31 mouse cellular contexts compared by ENCODE assay signal in genomic region chr2:11194732-11195340, GRCm38 (mm10). TPM values are rescaled to one million over a fixed set of nuclear protein-coding genes. Genes with fewer than 3 reads are reported as not detected.
DNase-seq lines count a peak whose midpoint lies in the region; ATAC-seq lines count a peak whose summit lies in the region.
"Had no signal": no experiment of that assay in that cellular context is flagged by ENCODE, and none has a peak within 500 bp of the region (broad histone marks: within the 10 kb centered on the region; RNA-seq: fewer than 3 reads in every experiment).

No protein-coding gene starts in this region.

- no peak overlapping the region for H3K4me3 ChIP-seq in heart, embryonic 16.5 days (ENCODE audit: low read length)
- H3K4me3 ChIP-seq in heart, embryonic 12.5 days = no peak overlapping the region
- H3K4me3 ChIP-seq: embryonic facial prominence, embryonic 10.5 days; embryonic facial prominence, embryonic 15.5 days; forebrain, embryonic 12.5 days; intestine, embryonic 15.5 days; left cerebral cortex, adult 2 months; limb, embryonic 12.5 days had no signal

- no peak overlapping the region for H3K9ac ChIP-seq in heart, embryonic 16.5 days (ENCODE audit: low read length)
- no peak overlapping the region for H3K9ac ChIP-seq in heart, embryonic 12.5 days
- H3K9ac ChIP-seq: embryonic facial prominence, embryonic 15.5 days; forebrain, embryonic 12.5 days; hindbrain, embryonic 14.5 days; intestine, embryonic 15.5 days; limb, embryonic 12.5 days; liver, postnatal 0 days had no signal

- no peaks in the 10 kb centered on the region for H3K36me3 ChIP-seq in heart, embryonic 16.5 days (ENCODE audit: control insufficient read depth, insufficient read depth)
- no peaks in the 10 kb centered on the region for H3K36me3 ChIP-seq in heart, embryonic 12.5 days
- H3K36me3 ChIP-seq: embryonic facial prominence, embryonic 10.5 days; embryonic facial prominence, embryonic 15.5 days; forebrain, embryonic 12.5 days; intestine, embryonic 15.5 days; limb, embryonic 12.5 days had no signal

- no peaks in the 10 kb centered on the region for H3K4me1 ChIP-seq in heart, embryonic 16.5 days (ENCODE audit: control insufficient read depth, insufficient read depth, low read length)
- no peaks in the 10 kb centered on the region for H3K4me1 ChIP-seq in heart, embryonic 12.5 days (replicated peaks)
- H3K4me1 ChIP-seq: embryonic facial prominence, embryonic 15.5 days; forebrain, embryonic 12.5 days; intestine, embryonic 15.5 days; limb, embryonic 12.5 days had no signal

- ATAC-seq in heart, embryonic 16.5 days (replicated peaks; ENCODE audit: extremely low read depth, insufficient read depth, low FRiP score) = peak; percentile 49
- ATAC-seq in heart, embryonic 12.5 days (ENCODE audit: insufficient number of reproducible peaks, low FRiP score) = no peak
- ATAC-seq in activated CD4-positive, CD25-positive, alpha-beta regulatory T cell, adult 4 months = peak; percentile 48
- ATAC-seq: intestine, embryonic 15.5 days; liver, postnatal 0 days; lung, postnatal 0 days had no signal

- no peaks in the 10 kb centered on the region for H3K27me3 ChIP-seq in heart, embryonic 16.5 days (ENCODE audit: control insufficient read depth, insufficient read depth, low read length)
- H3K27me3 ChIP-seq in heart, embryonic 12.5 days (replicated peaks) = no peaks in the 10 kb centered on the region
- H3K27me3 ChIP-seq: embryonic facial prominence, embryonic 15.5 days; forebrain, embryonic 12.5 days; intestine, embryonic 15.5 days; limb, embryonic 12.5 days had no signal

- H3K27ac ChIP-seq in heart, embryonic 16.5 days (ENCODE audit: low read length) = peak overlapping the region; percentile 33; the same call in 1 of the 2 replicates
- no peak overlapping the region for H3K27ac ChIP-seq in heart, embryonic 12.5 days (ENCODE audit: poor library complexity, severe bottlenecking)
- H3K27ac ChIP-seq: embryonic facial prominence, embryonic 10.5 days; embryonic facial prominence, embryonic 15.5 days; forebrain, embryonic 12.5 days; hindbrain, embryonic 14.5 days; intestine, embryonic 15.5 days; left cerebral cortex, adult 2 months; limb, embryonic 12.5 days; macrophage; stomach, postnatal 0 days had no signal

- peak; percentile 88 for DNase-seq in CD4-positive helper T cell, adult 2 months (ENCODE audit: low read depth, low spot score)
- peak; percentile 62 for DNase-seq in thymus, postnatal 0 days (ENCODE audit: low spot score)
- DNase-seq in adrenal gland, postnatal 25 days = no peak
- DNase-seq in left cerebral cortex, adult 18-20 months (ENCODE audit: low spot score in 2 of 2) = no peak
- no peak for DNase-seq in kidney, adult 8-10 months
- DNase-seq: adrenal gland, adult 8-10 months; cerebellum, adult 8-10 months; cerebellum, postnatal 25 days; gastrocnemius, postnatal 25 days; heart, adult 18-20 months; heart, postnatal 10 days; kidney, adult 2 months; kidney, postnatal 10 days; liver, postnatal 0 days; retina, postnatal 1 day; right cerebral cortex, postnatal 25 days had no signal

- H3K9me3 ChIP-seq in heart, embryonic 16.5 days (replicated peaks; ENCODE audit: control insufficient read depth, low read length) = no peaks in the 10 kb centered on the region
- H3K9me3 ChIP-seq in heart, embryonic 12.5 days (replicated peaks) = no peaks in the 10 kb centered on the region
- H3K9me3 ChIP-seq: embryonic facial prominence, embryonic 10.5 days; embryonic facial prominence, embryonic 15.5 days; forebrain, embryonic 12.5 days; intestine, embryonic 15.5 days; limb, embryonic 12.5 days had no signal

- 66% methylated on average over 5 of the region's 5 CpGs for WGBS in heart, embryonic 16.5 days
- 67% methylated on average over 5 of the region's 5 CpGs for WGBS in heart, embryonic 12.5 days

- H3K4me2 ChIP-seq in heart, embryonic 16.5 days (ENCODE audit: low read depth, low read length) = no peak overlapping the region
- no peak overlapping the region for H3K4me2 ChIP-seq in heart, embryonic 12.5 days
- H3K4me2 ChIP-seq: embryonic facial prominence, embryonic 15.5 days; forebrain, embryonic 12.5 days; heart, embryonic 11.5 days; hindbrain, embryonic 14.5 days; intestine, embryonic 15.5 days; limb, embryonic 12.5 days; midbrain, embryonic 11.5 days had no signal

RNA-seq across cellular contexts. Expression of gene Prkcq, which starts 22.9 kb away (rescaled TPM):
- 3.1 and 5.9 TPM in 2 replicates for polyA plus RNA-seq in heart, embryonic 16.5 days (2015; fragmentation: Nextera tagmentation; extraction: Ambion mirVana)
- 1.1 and 1.5 TPM in 2 replicates for polyA plus RNA-seq in heart, embryonic 12.5 days (2016; fragmentation: Nextera tagmentation; extraction: Ambion mirVana)
- polyA plus RNA-seq in activated CD4-positive, CD25-positive, alpha-beta regulatory T cell, adult 4 months (2017; shearing (Covaris generic)) = 100 to 1,000 TPM; 118 to 125 TPM
- polyA plus RNA-seq in thymus, postnatal 0 days (2015; fragmentation: Nextera tagmentation; extraction: Ambion mirVana) = 54.6 and 63.1 TPM in 2 replicates
- total RNA-seq in adrenal gland, postnatal 25 days (2021) = 2.3 and 2.8 TPM in 2 replicates
- 1 to 10 TPM; 5.7 to 5.9 TPM for total RNA-seq in left cerebral cortex, adult 18-20 months (2021)

Comparison
In these comparisons a context has a peak if more than half of its experiments do, and no peak if none do; other contexts are left out.
1. DNase-seq: peak in CD4-positive helper T cell, adult 2 months (single experiment) and thymus, postnatal 0 days (single experiment); none in adrenal gland, postnatal 25 days (single experiment), left cerebral cortex, adult 18-20 months (0 of 2) and kidney, adult 8-10 months (0 of 2).